Mouse (Mus musculus): ENCODE results near the gene Lyz2. TPM values are rescaled to one million over a fixed set of nuclear protein-coding genes. Genes with fewer than 3 reads are reported as not detected.

The Lyz2 gene
- polyA plus RNA-seq, 1 experiment from 2014 or later: 713 TPM

DNA sequence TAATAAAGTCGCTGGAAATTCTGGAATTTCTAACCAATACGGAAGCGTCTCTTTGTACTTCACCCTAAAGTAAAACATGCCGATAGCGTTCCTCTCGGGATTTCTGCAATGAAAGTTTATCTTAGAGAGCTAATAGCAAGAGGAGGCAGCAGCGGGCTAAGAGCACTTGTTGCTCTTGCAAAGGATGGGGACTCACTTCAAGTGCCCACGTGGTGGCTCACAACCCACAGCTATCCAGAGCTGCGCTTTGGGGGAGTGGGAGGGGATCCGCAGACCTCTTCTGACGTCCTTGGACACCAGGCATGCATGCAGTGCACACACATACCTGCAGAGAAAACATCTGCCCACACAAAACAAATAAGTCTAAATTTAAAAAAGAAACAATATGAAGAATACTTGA, 46.3 kb downstream of the Lyz2 start:
- H3K9me3 ChIP-seq (replicated peaks; ENCODE audit: control insufficient read depth, low read length): no peaks in the 10 kb centered on the region
- no peaks in the 10 kb centered on the region for H3K4me1 ChIP-seq (ENCODE audit: control insufficient read depth, low read depth, low read length)
- ATAC-seq (ENCODE audit: low read depth): no peak
- no peak overlapping the region for H3K4me3 ChIP-seq (ENCODE audit: low read depth, low read length)
- H3K36me3 ChIP-seq (ENCODE audit: control insufficient read depth, insufficient read depth): no peaks in the 10 kb centered on the region
- WGBS (ENCODE audit: insufficient replicate concordance): 53% methylated on average over 11 of the region's 11 CpGs
- no peak overlapping the region for H3K9ac ChIP-seq (ENCODE audit: low read depth, low read length)
- H3K27me3 ChIP-seq (ENCODE audit: control insufficient read depth, insufficient read depth, low read depth, low read length): no peaks in the 10 kb centered on the region
- no peak overlapping the region for H3K4me2 ChIP-seq (ENCODE audit: low read depth, low read length)
- H3K27ac ChIP-seq (ENCODE audit: low read length): no peak overlapping the region

DNA sequence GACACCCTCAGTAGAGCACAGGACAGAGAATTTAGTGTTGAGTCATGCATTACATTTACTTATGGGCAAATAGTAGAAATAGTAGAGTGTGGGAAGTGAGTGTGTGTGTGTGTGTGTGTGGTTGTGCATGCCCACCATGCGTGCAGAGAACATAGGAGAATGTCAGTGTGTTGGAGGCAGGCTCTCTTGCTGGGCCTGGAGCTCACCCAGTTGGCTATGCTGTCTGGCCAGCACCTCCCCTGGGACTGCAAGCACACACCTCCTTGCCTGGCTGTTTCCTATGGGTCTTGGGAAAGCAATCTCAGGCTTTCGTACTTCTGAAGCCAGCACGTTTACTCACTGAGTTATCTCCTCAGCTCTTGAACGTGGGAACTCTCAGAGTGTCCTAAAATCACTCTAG, 47.3 kb downstream of the Lyz2 start:
- no peak overlapping the region for H3K4me2 ChIP-seq (ENCODE audit: low read depth, low read length)
- no peak for ATAC-seq (ENCODE audit: low read depth)
- no peak overlapping the region for H3K27ac ChIP-seq (ENCODE audit: low read length)
- no peaks in the 10 kb centered on the region for H3K4me1 ChIP-seq (ENCODE audit: control insufficient read depth, low read depth, low read length)
- no peaks in the 10 kb centered on the region for H3K9me3 ChIP-seq (replicated peaks; ENCODE audit: control insufficient read depth, low read length)
- 51% methylated on average over 4 of the region's 4 CpGs for WGBS (ENCODE audit: insufficient replicate concordance)
- H3K4me3 ChIP-seq (ENCODE audit: low read depth, low read length): no peak overlapping the region
- no peaks in the 10 kb centered on the region for H3K27me3 ChIP-seq (ENCODE audit: control insufficient read depth, insufficient read depth, low read depth, low read length)
- no peaks in the 10 kb centered on the region for H3K36me3 ChIP-seq (ENCODE audit: control insufficient read depth, insufficient read depth)
- H3K9ac ChIP-seq (ENCODE audit: low read depth, low read length): no peak overlapping the region

DNA sequence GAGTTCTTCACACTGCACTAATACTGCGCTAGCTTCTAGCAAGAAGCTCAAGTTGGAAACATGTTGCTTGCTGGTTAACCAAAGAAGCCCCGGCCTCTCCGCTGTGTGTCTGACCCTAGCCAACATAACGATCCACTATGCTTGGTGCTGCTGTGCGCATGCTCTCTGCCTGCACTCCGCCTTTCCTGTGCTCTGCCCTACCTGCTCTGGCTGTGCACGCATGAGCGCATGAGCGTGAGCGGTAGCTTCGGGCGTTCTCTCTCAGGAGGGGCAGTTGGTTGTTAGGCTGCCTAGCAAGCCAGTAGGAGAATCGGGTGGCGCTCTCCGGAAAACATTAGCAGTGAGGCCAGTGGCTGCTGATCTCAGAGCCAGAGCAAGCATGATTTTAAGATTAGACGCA, 52.3 kb downstream of the Lyz2 start:
- peak; percentile 53 for ATAC-seq (ENCODE audit: low read depth)
- WGBS (ENCODE audit: insufficient replicate concordance): 68% methylated on average over 16 of the region's 16 CpGs
- Histone ChIP-seq H3K9me3 (replicated peaks; ENCODE audit: control insufficient read depth, low read length) (no peaks in the 10 kb centered on the region), H3K4me2 (ENCODE audit: low read depth, low read length) (no peak overlapping the region), H3K36me3 (ENCODE audit: control insufficient read depth, insufficient read depth) (no peaks in the 10 kb centered on the region), H3K4me3 (ENCODE audit: low read depth, low read length) (no peak overlapping the region), H3K27ac (ENCODE audit: low read length) (no peak overlapping the region), H3K4me1 (ENCODE audit: control insufficient read depth, low read depth, low read length) (peaks cover 3% of the 10 kb centered on the region), H3K27me3 (ENCODE audit: control insufficient read depth, insufficient read depth, low read depth, low read length) (no peaks in the 10 kb centered on the region), H3K9ac (ENCODE audit: low read depth, low read length) (no peak overlapping the region)

Other genes starting within 250 kb of the Lyz2 start
- not detected in 2 replicates for gene Lrrc10, start 237.0 kb downstream of the Lyz2 start, polyA plus RNA-seq (2015; fragmentation: Nextera tagmentation; extraction: Ambion mirVana)
- gene Cct2, start 218.5 kb downstream of the Lyz2 start, polyA plus RNA-seq (2015; fragmentation: Nextera tagmentation; extraction: Ambion mirVana): 115 and 127 TPM in 2 replicates
- 7.4 and 9.0 TPM in 2 replicates for gene Frs2, start 133.8 kb downstream of the Lyz2 start, polyA plus RNA-seq (2015; fragmentation: Nextera tagmentation; extraction: Ambion mirVana)
- gene Yeats4, start 57.8 kb downstream of the Lyz2 start, polyA plus RNA-seq (2015; fragmentation: Nextera tagmentation; extraction: Ambion mirVana): 28.2 and 30.6 TPM in 2 replicates
- gene 9530003J23Rik, start 43.6 kb downstream of the Lyz2 start, polyA plus RNA-seq (2015; fragmentation: Nextera tagmentation; extraction: Ambion mirVana): not detected in 2 replicates
- gene Lyz1, start 10.5 kb upstream of the Lyz2 start, polyA plus RNA-seq (2015; fragmentation: Nextera tagmentation; extraction: Ambion mirVana): 0.16 and 0.25 TPM in 2 replicates
- 49.4 and 50.5 TPM in 2 replicates for gene Cpsf6, start 97.7 kb upstream of the Lyz2 start, polyA plus RNA-seq (2015; fragmentation: Nextera tagmentation; extraction: Ambion mirVana)